17 mouse cellular contexts compared by ENCODE assay signal in genomic region chr3:53620978-53621377, GRCm38 (mm10). TPM values are rescaled to one million over a fixed set of nuclear protein-coding genes. Genes with fewer than 3 reads are reported as not detected.
A peak's percentile ranks its signal among the peaks of the same experiment; 100 is the strongest.
DNase-seq lines count a peak whose midpoint lies in the region; ATAC-seq and TF ChIP-seq lines count a peak whose summit lies in the region.
"Had no signal": no experiment of that assay in that cellular context is flagged by ENCODE, and none has a peak within 500 bp of the region (broad histone marks: within the 10 kb centered on the region; RNA-seq: fewer than 3 reads in every experiment).

No protein-coding gene starts in this region.

- no peak for ATAC-seq in intestine, embryonic 15.5 days
- no peak for ATAC-seq in intestine, postnatal 0 days
- peak; percentile 67 for ATAC-seq in limb, embryonic 14.5 days (ENCODE audit: low FRiP score, low read depth)
- no peak for ATAC-seq in stomach, embryonic 14.5 days (ENCODE audit: insufficient number of reproducible peaks, insufficient read depth, low FRiP score, low read depth)
- ATAC-seq: forebrain, postnatal 0 days had no signal

- H3K4me2 ChIP-seq in intestine, embryonic 15.5 days (replicated peaks) = no peak overlapping the region
- H3K4me2 ChIP-seq in intestine, postnatal 0 days (replicated peaks; ENCODE audit: low read depth) = no peak overlapping the region
- no peak overlapping the region for H3K4me2 ChIP-seq in limb, embryonic 14.5 days (replicated peaks; ENCODE audit: low read depth, low read length, severe bottlenecking)
- no peak overlapping the region for H3K4me2 ChIP-seq in stomach, embryonic 14.5 days (replicated peaks; ENCODE audit: low read depth, low read length)
- H3K4me2 ChIP-seq: forebrain, embryonic 12.5 days; heart, embryonic 13.5 days; hindbrain, embryonic 15.5 days had no signal

- peaks cover 5% of the 10 kb centered on the region for H3K4me1 ChIP-seq in intestine, embryonic 15.5 days (replicated peaks)
- no peaks in the 10 kb centered on the region for H3K4me1 ChIP-seq in intestine, postnatal 0 days (replicated peaks; ENCODE audit: control insufficient read depth, insufficient read depth, low read length)
- no peaks in the 10 kb centered on the region for H3K4me1 ChIP-seq in limb, embryonic 14.5 days (ENCODE audit: control insufficient read depth, insufficient read depth, low read length)
- peaks cover 12% of the 10 kb centered on the region; the same call in 1 of the 2 replicates for H3K4me1 ChIP-seq in stomach, embryonic 14.5 days (ENCODE audit: control insufficient read depth, insufficient read depth, low read length)

- H3K9me3 ChIP-seq in intestine, embryonic 15.5 days = no peaks in the 10 kb centered on the region
- H3K9me3 ChIP-seq in intestine, postnatal 0 days (ENCODE audit: control insufficient read depth) = no peaks in the 10 kb centered on the region
- H3K9me3 ChIP-seq in limb, embryonic 14.5 days (ENCODE audit: control insufficient read depth, low read length) = no peaks in the 10 kb centered on the region
- no peaks in the 10 kb centered on the region for H3K9me3 ChIP-seq in stomach, embryonic 14.5 days (ENCODE audit: control insufficient read depth, low read depth, low read length)
- H3K9me3 ChIP-seq: forebrain, embryonic 12.5 days; heart, embryonic 13.5 days; hindbrain, embryonic 15.5 days had no signal

- 68% methylated on average over 3 of the region's 3 CpGs for WGBS in intestine, embryonic 15.5 days
- WGBS in intestine, postnatal 0 days = 76% methylated on average over 3 of the region's 3 CpGs
- WGBS in limb, embryonic 14.5 days = 70% methylated on average over 3 of the region's 3 CpGs
- WGBS in stomach, embryonic 14.5 days = 61% methylated on average over 3 of the region's 3 CpGs

- DNase-seq in limb, embryonic 14.5 days (ENCODE audit: low spot score) = no peak
- no peak for DNase-seq in layer of hippocampus, adult 9-11 months
- DNase-seq in spleen, postnatal 4 days (ENCODE audit: low spot score in 2 of 2) = no peak
- DNase-seq: adrenal gland, adult 2 months; adrenal gland, postnatal 25 days; cerebellum, adult 18-20 months; forebrain, postnatal 0 days; gastrocnemius, adult 2 months; gastrocnemius, postnatal 36 days; heart, adult 11 months; heart, postnatal 36 days had no signal

- H3K27ac ChIP-seq in intestine, embryonic 15.5 days = peak overlapping the region; percentile 34; the same call in 1 of the 2 replicates
- H3K27ac ChIP-seq in intestine, postnatal 0 days (ENCODE audit: low read depth, low read length) = no peak overlapping the region
- H3K27ac ChIP-seq in limb, embryonic 14.5 days (replicated peaks; ENCODE audit: low read depth, low read length) = no peak overlapping the region
- peak overlapping the region; percentile 40; the same call in 1 of the 2 replicates for H3K27ac ChIP-seq in stomach, embryonic 14.5 days (ENCODE audit: low read length)
- H3K27ac ChIP-seq: forebrain, embryonic 12.5 days; gastrocnemius, adult 2 months; heart, embryonic 13.5 days; hindbrain, embryonic 15.5 days had no signal

- H3K36me3 ChIP-seq in intestine, embryonic 15.5 days = no peaks in the 10 kb centered on the region
- no peaks in the 10 kb centered on the region for H3K36me3 ChIP-seq in intestine, postnatal 0 days (ENCODE audit: control insufficient read depth, insufficient read depth)
- H3K36me3 ChIP-seq in limb, embryonic 14.5 days (ENCODE audit: control insufficient read depth, insufficient read depth, low read length) = no peaks in the 10 kb centered on the region
- 0 out of 2 replicates have a peak, but pooled peaks cover 5% of the 10 kb centered on the region for H3K36me3 ChIP-seq in stomach, embryonic 14.5 days (ENCODE audit: control insufficient read depth, insufficient read depth, low read length)
- H3K36me3 ChIP-seq: forebrain, embryonic 12.5 days; heart, embryonic 13.5 days; hindbrain, embryonic 15.5 days had no signal

- no peaks in the 10 kb centered on the region for H3K27me3 ChIP-seq in intestine, embryonic 15.5 days (replicated peaks)
- no peaks in the 10 kb centered on the region for H3K27me3 ChIP-seq in intestine, postnatal 0 days (replicated peaks; ENCODE audit: control insufficient read depth, insufficient read depth, low read length)
- H3K27me3 ChIP-seq in limb, embryonic 14.5 days (ENCODE audit: control insufficient read depth, insufficient read depth, low read length) = no peaks in the 10 kb centered on the region
- H3K27me3 ChIP-seq in stomach, embryonic 14.5 days (ENCODE audit: control insufficient read depth, insufficient read depth, low read length) = no peaks in the 10 kb centered on the region
- H3K27me3 ChIP-seq: forebrain, embryonic 12.5 days; heart, embryonic 13.5 days; hindbrain, embryonic 15.5 days had no signal

- TF ChIP-seq POLR2A in limb, embryonic 14.5 days (IDR thresholded peaks at IDR 0.05; ENCODE audit: borderline replicate concordance, extremely low read depth, insufficient read depth, insufficient read length) = no peak

- H3K9ac ChIP-seq in intestine, embryonic 15.5 days = no peak overlapping the region
- H3K9ac ChIP-seq in intestine, postnatal 0 days (ENCODE audit: low read depth, low read length) = no peak overlapping the region
- H3K9ac ChIP-seq in limb, embryonic 14.5 days (ENCODE audit: low read depth, low read length, severe bottlenecking) = no peak overlapping the region
- no peak overlapping the region for H3K9ac ChIP-seq in stomach, embryonic 14.5 days (replicated peaks; ENCODE audit: low read depth, low read length)
- H3K9ac ChIP-seq: forebrain, embryonic 12.5 days; forebrain, postnatal 0 days; heart, embryonic 13.5 days; hindbrain, embryonic 15.5 days had no signal

- no peak overlapping the region for H3K4me3 ChIP-seq in intestine, embryonic 15.5 days (replicated peaks)
- no peak overlapping the region for H3K4me3 ChIP-seq in intestine, postnatal 0 days (ENCODE audit: low read depth, low read length)
- H3K4me3 ChIP-seq in limb, embryonic 14.5 days (replicated peaks; ENCODE audit: low read length) = no peak overlapping the region
- no peak overlapping the region for H3K4me3 ChIP-seq in stomach, embryonic 14.5 days (ENCODE audit: low read depth, low read length)
- H3K4me3 ChIP-seq: forebrain, embryonic 12.5 days; heart, embryonic 13.5 days; hindbrain, embryonic 15.5 days had no signal

- TF ChIP-seq CTCF in intestine, postnatal 0 days (IDR thresholded peaks at IDR 0.05; ENCODE audit: low read depth) = no peak

RNA-seq across cellular contexts. Expression of gene Frem2, which starts 36.2 kb away (rescaled TPM):
- 7.1 and 8.0 TPM in 2 replicates for polyA plus RNA-seq in intestine, embryonic 15.5 days (2015; fragmentation: Nextera tagmentation; extraction: Ambion mirVana)
- polyA plus RNA-seq in intestine, postnatal 0 days (2015; fragmentation: Nextera tagmentation; extraction: Ambion mirVana) = 2.8 and 3.1 TPM in 2 replicates
- 15.2 and 16.8 TPM in 2 replicates for polyA plus RNA-seq in limb, embryonic 14.5 days (2012; rRNA removed)
- 10.0 and 10.9 TPM in 2 replicates for polyA plus RNA-seq in limb, embryonic 14.5 days (2014; fragmentation: Nextera tagmentation; extraction: Ambion mirVana)
- polyA plus RNA-seq in stomach, embryonic 14.5 days (2014; fragmentation: Nextera tagmentation; extraction: Ambion mirVana) = 24.4 and 24.8 TPM in 2 replicates

Comparison
In these comparisons a context has a peak if more than half of its experiments do, and no peak if none do; other contexts are left out.
1. H3K27ac ChIP-seq: peak in intestine, embryonic 15.5 days (single experiment) and stomach, embryonic 14.5 days (single experiment); none in intestine, postnatal 0 days (single experiment) and limb, embryonic 14.5 days (single experiment).